Mouse (Mus musculus) liver, postnatal 0 days (tissue): ENCODE results near the gene Dpy19l3. TPM values are rescaled to one million over a fixed set of nuclear protein-coding genes. Genes with fewer than 3 reads are reported as not detected.

Source experiments
- ATAC-seq: fragments of 200-750 bp; cut with Nextera tagmentation; 2 replicates; pipeline ENCODE4 v1.8.0; 2017; ENCODE audit warnings: mild to moderate bottlenecking, moderate library complexity
- DNase-seq: peaks from one replicate; pipeline ENCODE4 v3.0.0-alpha.2; 2016
- H3K27ac ChIP-seq: fragments of 300-500 bp; sonication (generic); 2 replicates; pipeline ENCODE4 v1.5.1; 2014; ENCODE audit warnings: antibody characterized with exemption, moderate library complexity, mild to moderate bottlenecking, low read depth
- H3K27me3 ChIP-seq: fragments of 300-500 bp; sonication (generic); 2 replicates; pipeline ENCODE4 v1.6.1; 2014; ENCODE audit warnings: low read length, control low read depth, mixed read lengths; ENCODE audit not compliant: insufficient read depth
- H3K36me3 ChIP-seq: fragments of 300-500 bp; sonication (generic); replicated peaks from 2 replicates; pipeline ENCODE4 v1.6.1; 2014; ENCODE audit warnings: mild to moderate bottlenecking, control low read depth, low read length, moderate library complexity, mixed read lengths; ENCODE audit not compliant: insufficient read depth
- H3K4me1 ChIP-seq: fragments of 300-500 bp; sonication (generic); 2 replicates; pipeline ENCODE4 v1.6.1; 2014; ENCODE audit warnings: antibody characterized with exemption, mild to moderate bottlenecking, control low read depth; ENCODE audit not compliant: insufficient read depth
- H3K4me2 ChIP-seq: fragments of 300-500 bp; sonication (generic); 2 replicates; pipeline ENCODE4 v1.6.1; 2014; ENCODE audit warnings: low read depth, mild to moderate bottlenecking, low read length, moderate library complexity, mixed read lengths
- H3K4me3 ChIP-seq: fragments of 300-500 bp; sonication (generic); 2 replicates; pipeline ENCODE4 v1.5.1; 2014; ENCODE audit warnings: low read depth, low read length
- H3K9ac ChIP-seq: fragments of 300-500 bp; sonication (generic); replicated peaks from 2 replicates; pipeline ENCODE4 v1.6.1; 2014; ENCODE audit warnings: mild to moderate bottlenecking, moderate library complexity
- H3K9me3 ChIP-seq: fragments of 300-500 bp; sonication (generic); 2 replicates; pipeline ENCODE4 v1.6.1; 2016; ENCODE audit warnings: mild to moderate bottlenecking, control low read depth, low read length, mixed read lengths
- CTCF ChIP-seq: sonication (generic); IDR thresholded peaks from 2 replicates; pipeline ENCODE4 v1.5.1; 2016; ENCODE audit warnings: antibody characterized with exemption, low read depth
- EP300 ChIP-seq: IDR thresholded peaks from 2 replicates; pipeline ENCODE4 v1.6.1; 2016; ENCODE audit warnings: antibody characterized with exemption, low read depth, mild to moderate bottlenecking
- WGBS: fragments of 180-500 bp; shearing (Covaris S2); extraction: QIAGEN DNeasy Blood & Tissue Kit; methylation state at CpG from one replicate; pipeline ENCODE4 v1.1.7; 2014; ENCODE audit not compliant: insufficient replicate concordance; 5-methylcytosine and 5-hydroxymethylcytosine counted together
- polyA plus RNA-seq: library from polyadenylated mRNA; unstranded; fragments of >200 nt; fragmentation: Nextera tagmentation; extraction: Ambion mirVana; gene quantifications from 2 replicates; pipeline ENCODE4 v1.2.1, GENCODE M21; 2015

The Dpy19l3 gene
- polyA plus RNA-seq, 1 experiment from 2014 or later = 6.0 TPM

DNA sequence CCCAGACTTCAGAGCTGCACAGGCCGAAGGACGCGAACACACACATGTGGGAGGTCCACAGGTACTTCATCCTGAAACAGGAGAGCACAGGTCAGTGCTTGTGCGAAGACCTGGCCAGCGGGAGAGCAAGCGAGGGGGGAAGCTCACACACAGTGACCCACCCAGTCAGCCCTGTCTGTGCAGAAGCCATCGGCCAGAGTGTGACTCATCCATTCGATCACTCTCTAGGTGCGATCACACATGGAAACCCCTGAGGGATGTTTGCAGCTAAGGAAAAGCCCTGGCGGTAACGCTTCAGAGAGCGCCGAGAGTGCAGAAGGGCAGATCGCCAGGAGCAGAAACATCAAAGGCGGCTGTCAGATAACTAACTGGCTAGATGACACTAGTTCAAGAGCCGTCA, 46.2 kb downstream of the Dpy19l3 start:
- Histone ChIP-seq H3K36me3 (peaks cover 9% of the 10 kb centered on the region), H3K9ac (no peak overlapping the region), H3K27me3 (no peaks in the 10 kb centered on the region), H3K9me3 (no peaks in the 10 kb centered on the region), H3K27ac (no peak overlapping the region), H3K4me3 (no peak overlapping the region), H3K4me2 (no peak overlapping the region), H3K4me1 (no peaks in the 10 kb centered on the region)
- DNase-seq = no peak
- no peak for ATAC-seq
- TF ChIP-seq CTCF (no peak), EP300 (no peak)
- WGBS = 80% methylated on average over 16 of the region's 16 CpGs

DNA sequence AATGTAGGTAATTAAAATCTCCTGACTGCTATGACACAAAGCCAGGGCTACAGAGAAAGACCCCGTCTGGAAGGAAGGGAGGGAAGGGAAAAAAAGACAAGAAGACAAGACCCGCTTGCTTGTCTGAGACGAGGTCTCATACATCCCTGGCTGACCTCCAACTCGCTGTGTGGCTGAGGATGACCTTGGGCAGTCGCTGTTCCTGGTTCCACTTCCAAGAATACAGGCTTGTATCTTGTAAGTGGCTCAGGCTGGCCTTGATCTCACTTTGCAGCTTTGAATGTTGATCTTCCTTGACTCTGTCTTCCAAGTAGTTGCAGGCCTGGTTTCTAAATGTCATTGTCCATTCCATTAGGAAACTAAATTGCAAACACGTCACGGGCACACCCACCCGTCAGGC, 55.2 kb downstream of the Dpy19l3 start:
- TF ChIP-seq CTCF (no peak), EP300 (no peak)
- no peaks in the 10 kb centered on the region for H3K4me1 ChIP-seq
- H3K27me3 ChIP-seq = no peaks in the 10 kb centered on the region
- no peak overlapping the region for H3K4me3 ChIP-seq
- H3K9ac ChIP-seq = no peak overlapping the region
- DNase-seq (no peak), ATAC-seq (no peak)
- H3K4me2 ChIP-seq = no peak overlapping the region
- H3K27ac ChIP-seq = no peak overlapping the region
- WGBS = 82% methylated on average over 8 of the region's 8 CpGs
- no peaks in the 10 kb centered on the region for H3K9me3 ChIP-seq
- H3K36me3 ChIP-seq = peaks cover 3% of the 10 kb centered on the region

DNA sequence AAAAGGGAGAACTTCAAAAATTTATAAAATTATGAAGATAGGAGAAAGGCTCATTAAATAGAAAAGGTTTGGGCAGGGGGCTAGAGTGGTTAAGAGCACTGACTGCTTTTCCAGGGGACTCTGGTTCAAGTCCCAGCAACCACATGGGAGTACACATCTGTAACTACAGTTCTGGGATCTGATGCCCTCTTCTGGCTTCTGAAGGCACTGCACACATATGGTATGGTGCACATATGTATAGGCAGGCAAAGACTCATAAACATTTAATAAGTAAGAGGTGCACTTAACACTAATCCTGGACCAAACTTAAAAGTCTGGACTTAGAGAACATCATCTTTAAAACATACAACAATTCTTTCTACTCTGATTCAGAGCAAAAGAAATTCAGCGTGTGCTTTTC, 56.2 kb downstream of the Dpy19l3 start:
- no peak overlapping the region for H3K4me3 ChIP-seq
- 97% methylated on average over 1 of the region's 1 CpGs for WGBS
- no peak overlapping the region for H3K4me2 ChIP-seq
- H3K9ac ChIP-seq = no peak overlapping the region
- ATAC-seq = no peak
- H3K27me3 ChIP-seq = no peaks in the 10 kb centered on the region
- H3K27ac ChIP-seq = no peak overlapping the region
- no peaks in the 10 kb centered on the region for H3K9me3 ChIP-seq
- TF ChIP-seq EP300 (no peak), CTCF (peak; percentile 6; the same call in 1 of the 2 replicates)
- H3K36me3 ChIP-seq = no peaks in the 10 kb centered on the region; the same call in 1 of the 2 replicates
- DNase-seq = no peak
- H3K4me1 ChIP-seq = no peaks in the 10 kb centered on the region

DNA sequence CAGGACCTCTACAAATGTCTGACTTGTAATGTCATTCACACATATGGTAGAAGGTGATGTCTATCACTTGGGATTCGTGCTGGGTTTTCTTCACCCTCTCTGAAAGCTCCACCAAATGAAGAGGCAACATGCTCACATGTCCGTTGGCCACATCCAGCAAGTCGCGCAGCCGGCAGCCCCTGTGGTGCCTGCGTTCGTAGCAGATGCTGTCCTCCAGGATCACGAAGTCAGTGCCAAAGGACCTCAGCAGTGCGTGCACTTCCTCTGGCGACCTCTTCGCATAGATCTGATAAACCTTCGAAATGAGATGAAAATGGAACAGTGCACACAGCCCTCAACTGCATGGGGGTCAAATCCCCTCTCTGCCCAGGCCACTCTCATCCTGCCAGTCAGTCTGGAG, 61.6 kb downstream of the Dpy19l3 start:
- ATAC-seq (no peak), DNase-seq (no peak)
- peaks cover 7% of the 10 kb centered on the region; the same call in 1 of the 2 replicates for H3K36me3 ChIP-seq
- no peaks in the 10 kb centered on the region for H3K4me1 ChIP-seq
- no peaks in the 10 kb centered on the region for H3K27me3 ChIP-seq
- no peaks in the 10 kb centered on the region for H3K9me3 ChIP-seq
- no peak overlapping the region for H3K4me3 ChIP-seq
- H3K9ac ChIP-seq = no peak overlapping the region
- no peak overlapping the region for H3K4me2 ChIP-seq
- WGBS = 87% methylated on average over 12 of the region's 12 CpGs
- H3K27ac ChIP-seq = no peak overlapping the region
- TF ChIP-seq EP300 = no peak
- TF ChIP-seq CTCF = no peak

DNA sequence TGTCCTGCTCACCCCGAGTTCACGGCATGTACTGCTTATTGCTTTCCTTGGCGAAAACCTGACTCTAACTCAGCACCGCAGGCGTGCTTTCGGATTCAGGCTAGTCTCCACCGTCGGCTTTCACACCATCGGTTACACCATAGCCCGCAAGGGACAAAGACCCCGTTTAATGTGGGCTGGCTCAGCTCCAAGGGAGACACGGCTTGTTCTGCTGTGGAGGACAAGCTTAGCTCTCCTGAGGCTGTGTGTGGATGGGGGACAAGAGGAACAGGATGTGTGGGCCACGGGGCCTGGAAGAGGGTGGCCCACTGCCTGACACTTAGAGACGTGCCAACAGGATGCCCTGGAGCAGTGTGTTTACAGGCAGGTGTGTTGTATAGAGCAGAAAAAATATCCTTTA, 62.1 kb downstream of the Dpy19l3 start:
- H3K9me3 ChIP-seq = no peaks in the 10 kb centered on the region
- peaks cover 7% of the 10 kb centered on the region; the same call in 1 of the 2 replicates for H3K36me3 ChIP-seq
- WGBS = 85% methylated on average over 14 of the region's 14 CpGs
- H3K4me2 ChIP-seq = no peak overlapping the region
- no peak for ATAC-seq
- H3K4me3 ChIP-seq = no peak overlapping the region
- H3K9ac ChIP-seq = no peak overlapping the region
- no peaks in the 10 kb centered on the region for H3K27me3 ChIP-seq
- H3K4me1 ChIP-seq = no peaks in the 10 kb centered on the region
- DNase-seq = no peak
- no peak for TF ChIP-seq CTCF
- no peak for TF ChIP-seq EP300
- H3K27ac ChIP-seq = no peak overlapping the region

DNA sequence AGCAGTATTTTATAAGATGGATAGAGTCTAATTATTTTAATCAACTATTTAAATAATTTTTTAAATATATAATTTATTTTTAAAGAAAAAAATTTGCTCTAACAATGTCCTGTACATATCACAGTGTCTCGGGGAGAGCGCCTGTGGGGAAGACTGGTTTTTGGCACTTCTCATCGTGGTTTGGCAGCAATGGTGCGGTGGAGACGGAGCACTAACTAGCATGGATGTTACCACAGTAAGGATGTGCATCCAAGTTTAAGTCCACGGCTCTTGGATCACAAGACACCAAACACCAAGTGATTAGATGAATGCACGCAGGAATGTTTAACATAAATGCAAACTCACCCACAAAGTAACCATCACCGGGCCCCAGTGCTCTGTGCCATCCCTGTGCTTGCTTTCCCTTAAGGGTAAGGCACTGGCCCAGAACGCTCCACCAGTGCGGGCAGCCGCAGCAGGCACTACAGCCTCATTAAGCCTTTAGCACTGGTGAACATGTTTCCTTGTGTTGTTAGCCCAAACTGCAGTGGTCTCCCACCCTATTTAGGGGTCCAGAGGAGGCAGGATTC, 65.4 kb downstream of the Dpy19l3 start:
- DNase-seq = no peak
- Histone ChIP-seq H3K4me1 (no peaks in the 10 kb centered on the region), H3K4me3 (no peak overlapping the region), H3K9me3 (no peaks in the 10 kb centered on the region), H3K4me2 (no peak overlapping the region), H3K36me3 (peaks cover 7% of the 10 kb centered on the region; the same call in 1 of the 2 replicates), H3K9ac (no peak overlapping the region), H3K27ac (no peak overlapping the region), H3K27me3 (no peaks in the 10 kb centered on the region)
- no peak for TF ChIP-seq EP300
- TF ChIP-seq CTCF = no peak
- ATAC-seq = no peak
- WGBS = 86% methylated on average over 11 of the region's 11 CpGs
